Mouse (Mus musculus): ENCODE results near the gene Vps13d. TPM values are rescaled to one million over a fixed set of nuclear protein-coding genes. Genes with fewer than 3 reads are reported as not detected.
"Not testable (repeated sequence)": the region's sequence is repeated elsewhere in the genome, so short reads cannot be mapped to it uniquely, and the experiment has no call there.

The Vps13d gene
- polyA plus RNA-seq, 1 experiment from 2014 or later = 9.2 TPM

DNA sequence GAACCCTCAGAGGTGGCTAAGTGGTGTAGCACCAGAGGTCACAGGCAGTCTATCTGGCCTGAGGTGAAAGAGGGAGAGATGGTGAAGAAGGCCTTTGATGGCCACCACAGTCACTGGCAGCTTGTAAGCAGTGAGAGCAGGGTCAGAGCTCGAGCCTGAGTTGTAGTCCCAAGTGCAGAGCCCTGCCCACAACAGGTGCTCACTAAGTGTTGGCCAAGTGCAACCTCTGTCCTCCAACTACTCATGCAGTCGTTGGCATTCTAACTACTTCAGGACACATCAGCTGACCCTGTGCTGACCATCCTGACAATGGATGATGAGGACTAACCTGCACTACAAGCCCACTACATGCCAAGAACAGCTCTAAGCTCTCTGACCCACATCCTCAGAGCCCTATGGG, 7.2 kb downstream of the Vps13d start:
- Histone ChIP-seq H3K27ac (ENCODE audit: low read length) (no peak overlapping the region), H3K4me2 (ENCODE audit: low read length) (no peak overlapping the region), H3K9me3 (ENCODE audit: control insufficient read depth, low read length) (peaks cover 4% of the 10 kb centered on the region; the same call in 1 of the 2 replicates), H3K27me3 (replicated peaks; ENCODE audit: control insufficient read depth, insufficient read depth, low read length) (no peaks in the 10 kb centered on the region), H3K4me3 (replicated peaks; ENCODE audit: low read length) (no peak overlapping the region), H3K4me1 (replicated peaks; ENCODE audit: control insufficient read depth, insufficient read depth, low read length) (no peaks in the 10 kb centered on the region), H3K36me3 (ENCODE audit: control insufficient read depth, insufficient read depth) (peaks cover 29% of the 10 kb centered on the region), H3K9ac (replicated peaks; ENCODE audit: low read depth, low read length) (no peak overlapping the region)
- 79% methylated on average over 2 of the region's 2 CpGs for WGBS
- ATAC-seq = no peak

DNA sequence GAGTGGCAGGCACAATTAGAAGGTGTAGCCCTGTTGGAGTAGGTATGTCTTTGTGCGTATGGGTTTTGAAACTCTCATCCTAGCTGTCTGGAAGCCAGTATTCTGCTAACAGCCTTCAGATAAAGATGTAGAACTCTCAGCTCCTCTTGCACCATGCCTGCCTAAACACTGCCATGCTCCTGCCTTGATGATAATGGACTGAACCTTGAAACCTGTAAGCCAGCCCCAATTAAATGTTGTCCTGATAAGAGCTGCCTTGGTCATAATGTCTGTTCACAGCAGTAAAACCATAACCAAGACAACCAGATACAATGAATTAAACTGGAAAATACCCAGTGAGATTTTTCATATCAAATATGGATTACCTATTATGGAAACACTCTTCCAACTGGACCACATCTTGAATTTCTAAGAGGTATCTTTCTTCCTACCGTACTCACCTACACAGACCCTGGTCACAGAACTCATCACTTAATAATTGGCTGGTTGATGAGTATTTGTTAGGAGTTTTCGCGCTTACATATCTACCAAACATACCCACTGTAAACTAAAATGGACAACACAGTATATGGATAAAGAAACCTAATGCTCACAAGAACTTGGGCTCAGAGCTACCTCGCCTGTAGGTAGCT, 15.8 kb downstream of the Vps13d start:
- WGBS = 95% methylated on average over 5 of the region's 5 CpGs
- H3K27me3 ChIP-seq (replicated peaks; ENCODE audit: control insufficient read depth, insufficient read depth, low read length) = no peaks in the 10 kb centered on the region
- H3K4me3 ChIP-seq (replicated peaks; ENCODE audit: low read length) = no peak overlapping the region
- no peak overlapping the region for H3K4me2 ChIP-seq (ENCODE audit: low read length)
- ATAC-seq = no peak
- H3K27ac ChIP-seq (ENCODE audit: low read length) = no peak overlapping the region
- H3K9me3 ChIP-seq (ENCODE audit: control insufficient read depth, low read length) = no peaks in the 10 kb centered on the region
- H3K9ac ChIP-seq (replicated peaks; ENCODE audit: low read depth, low read length) = no peak overlapping the region
- peaks cover 2% of the 10 kb centered on the region; the same call in 1 of the 2 replicates for H3K36me3 ChIP-seq (ENCODE audit: control insufficient read depth, insufficient read depth)
- H3K4me1 ChIP-seq (replicated peaks; ENCODE audit: control insufficient read depth, insufficient read depth, low read length) = no peaks in the 10 kb centered on the region

DNA sequence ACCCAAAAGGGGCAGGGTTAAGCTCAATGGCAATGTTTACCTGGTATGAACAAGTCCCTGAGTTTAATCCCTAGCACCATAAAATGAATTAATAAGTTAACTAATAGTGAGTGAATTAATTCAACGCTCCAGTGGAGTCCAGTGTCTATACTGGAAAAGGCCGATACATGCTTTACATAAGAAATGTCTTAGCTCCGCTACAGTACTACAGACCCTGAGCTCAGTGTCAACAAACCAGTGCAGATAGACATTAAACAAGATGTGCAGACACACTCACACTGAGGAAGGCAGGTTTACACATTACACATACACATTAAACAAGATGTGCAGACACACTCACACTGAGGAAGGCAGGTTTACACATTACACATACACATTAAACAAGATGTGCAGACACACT, 29.3 kb downstream of the Vps13d start:
- H3K9me3 ChIP-seq (ENCODE audit: control insufficient read depth, low read length); H3K9ac ChIP-seq (replicated peaks; ENCODE audit: low read depth, low read length); H3K4me2 ChIP-seq (ENCODE audit: low read length); H3K4me1 ChIP-seq (replicated peaks; ENCODE audit: control insufficient read depth, insufficient read depth, low read length); H3K4me3 ChIP-seq (replicated peaks; ENCODE audit: low read length); H3K27me3 ChIP-seq (replicated peaks; ENCODE audit: control insufficient read depth, insufficient read depth, low read length); H3K27ac ChIP-seq (ENCODE audit: low read length); ATAC-seq: not testable (repeated sequence)
- peaks cover 51% of the 10 kb centered on the region for H3K36me3 ChIP-seq (ENCODE audit: control insufficient read depth, insufficient read depth)
- WGBS = 94% methylated on average over 3 of the region's 3 CpGs

DNA sequence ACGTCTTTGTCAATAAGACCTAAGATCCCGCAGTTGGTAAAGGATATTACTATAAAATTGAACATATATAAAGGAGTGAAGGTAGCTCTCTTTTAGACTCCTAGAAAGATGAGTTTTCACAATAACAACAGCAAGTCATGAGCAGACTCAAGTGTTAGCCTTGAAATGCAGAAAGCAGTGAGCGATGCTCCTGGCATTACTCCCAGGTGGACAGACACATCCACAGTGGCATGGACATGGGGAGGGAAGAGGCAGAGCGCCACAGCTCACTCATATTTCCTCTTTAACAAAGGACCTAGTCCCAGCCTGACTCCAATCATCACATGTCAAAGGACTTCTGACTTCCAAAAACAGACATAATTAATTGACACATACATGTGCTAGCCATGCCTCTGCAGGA, 30.7 kb downstream of the Vps13d start:
- H3K27ac ChIP-seq (ENCODE audit: low read length) = no peak overlapping the region
- no peak overlapping the region for H3K4me3 ChIP-seq (replicated peaks; ENCODE audit: low read length)
- 95% methylated on average over 4 of the region's 4 CpGs for WGBS
- no peaks in the 10 kb centered on the region for H3K27me3 ChIP-seq (replicated peaks; ENCODE audit: control insufficient read depth, insufficient read depth, low read length)
- H3K36me3 ChIP-seq (ENCODE audit: control insufficient read depth, insufficient read depth) = peaks cover 49% of the 10 kb centered on the region
- no peak overlapping the region for H3K4me2 ChIP-seq (ENCODE audit: low read length)
- no peak overlapping the region for H3K9ac ChIP-seq (replicated peaks; ENCODE audit: low read depth, low read length)
- H3K4me1 ChIP-seq (replicated peaks; ENCODE audit: control insufficient read depth, insufficient read depth, low read length) = no peaks in the 10 kb centered on the region
- H3K9me3 ChIP-seq (ENCODE audit: control insufficient read depth, low read length) = no peaks in the 10 kb centered on the region
- no peak for ATAC-seq

DNA sequence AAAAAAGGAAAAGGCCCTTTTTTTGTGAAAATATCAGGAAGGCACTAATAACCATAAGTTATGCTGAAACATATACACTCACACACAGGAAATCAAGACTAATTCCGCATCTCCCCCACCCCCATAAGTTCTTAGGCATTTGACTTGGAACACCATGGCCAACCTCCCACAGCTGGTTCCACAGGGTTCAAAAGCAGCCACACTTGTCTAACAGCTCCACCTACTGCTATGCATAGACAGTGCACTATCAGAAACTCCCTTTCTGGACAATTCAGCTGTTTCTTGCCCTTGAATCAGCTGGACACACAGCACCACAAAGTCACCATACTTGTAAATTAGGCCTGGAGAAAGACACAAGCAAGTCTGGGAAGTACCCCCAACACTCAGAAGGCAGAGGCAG, 33.6 kb downstream of the Vps13d start:
- H3K9ac ChIP-seq (replicated peaks; ENCODE audit: low read depth, low read length) = no peak overlapping the region
- H3K4me3 ChIP-seq (replicated peaks; ENCODE audit: low read length) = no peak overlapping the region
- no peak for ATAC-seq
- H3K9me3 ChIP-seq (ENCODE audit: control insufficient read depth, low read length) = no peaks in the 10 kb centered on the region
- H3K4me1 ChIP-seq (replicated peaks; ENCODE audit: control insufficient read depth, insufficient read depth, low read length) = no peaks in the 10 kb centered on the region
- H3K27me3 ChIP-seq (replicated peaks; ENCODE audit: control insufficient read depth, insufficient read depth, low read length) = no peaks in the 10 kb centered on the region
- H3K27ac ChIP-seq (ENCODE audit: low read length) = no peak overlapping the region
- no peak overlapping the region for H3K4me2 ChIP-seq (ENCODE audit: low read length)
- peaks cover 46% of the 10 kb centered on the region for H3K36me3 ChIP-seq (ENCODE audit: control insufficient read depth, insufficient read depth)
- WGBS = 90% methylated on average over 1 of the region's 1 CpGs

DNA sequence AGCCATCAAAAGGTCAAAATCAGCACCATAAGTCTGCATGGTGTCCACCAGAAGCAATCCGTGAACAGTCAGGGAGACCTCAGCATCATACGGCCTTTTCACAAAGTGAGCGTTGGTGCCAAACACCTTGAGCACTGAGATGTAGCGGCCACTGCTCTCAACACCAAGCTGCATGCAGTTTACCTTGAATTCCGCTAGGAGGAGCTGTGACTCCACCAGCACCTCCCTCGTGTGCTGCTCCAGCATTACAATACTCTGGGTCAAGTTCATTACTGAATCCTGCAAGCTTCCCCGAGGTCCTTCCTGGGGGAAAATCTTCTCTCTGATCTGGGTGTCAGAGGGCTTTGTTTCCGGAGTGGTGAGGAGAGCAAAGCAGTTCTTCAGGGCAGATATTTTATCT, 38.8 kb downstream of the Vps13d start:
- 45% methylated on average over 8 of the region's 8 CpGs for WGBS
- peak; percentile 33; the same call in 1 of the 2 replicates for ATAC-seq
- no peak overlapping the region for H3K4me3 ChIP-seq (replicated peaks; ENCODE audit: low read length)
- H3K27ac ChIP-seq (ENCODE audit: low read length) = no peak overlapping the region
- peaks cover 45% of the 10 kb centered on the region for H3K36me3 ChIP-seq (ENCODE audit: control insufficient read depth, insufficient read depth)
- H3K4me1 ChIP-seq (replicated peaks; ENCODE audit: control insufficient read depth, insufficient read depth, low read length) = no peaks in the 10 kb centered on the region
- H3K27me3 ChIP-seq (replicated peaks; ENCODE audit: control insufficient read depth, insufficient read depth, low read length) = no peaks in the 10 kb centered on the region
- H3K9ac ChIP-seq (replicated peaks; ENCODE audit: low read depth, low read length) = no peak overlapping the region
- H3K4me2 ChIP-seq (ENCODE audit: low read length) = no peak overlapping the region
- H3K9me3 ChIP-seq (ENCODE audit: control insufficient read depth, low read length) = no peaks in the 10 kb centered on the region

DNA sequence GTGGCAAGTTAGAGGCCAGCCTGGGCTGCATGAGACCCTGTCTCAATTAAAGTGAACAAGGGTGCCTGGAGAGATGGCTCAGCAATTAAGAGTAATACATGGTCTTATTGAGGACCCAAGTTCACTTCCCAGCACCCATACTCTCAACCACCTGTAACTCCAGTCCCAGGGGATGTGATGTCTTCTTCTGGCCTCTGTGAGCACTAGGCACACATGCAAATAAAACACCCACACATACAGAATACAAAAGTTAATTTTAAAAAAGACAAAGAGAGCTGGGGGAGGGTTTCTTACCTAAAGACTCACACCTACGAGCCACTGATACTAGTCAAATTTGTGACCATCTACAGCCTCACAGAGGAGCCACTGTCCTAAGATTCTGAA, 43.7 kb downstream of the Vps13d start:
- no peak overlapping the region for H3K4me2 ChIP-seq (ENCODE audit: low read length)
- no peaks in the 10 kb centered on the region for H3K27me3 ChIP-seq (replicated peaks; ENCODE audit: control insufficient read depth, insufficient read depth, low read length)
- WGBS = 92% methylated on average over 1 of the region's 1 CpGs
- H3K4me3 ChIP-seq (replicated peaks; ENCODE audit: low read length) = no peak overlapping the region
- ATAC-seq = no peak
- peaks cover 20% of the 10 kb centered on the region for H3K36me3 ChIP-seq (ENCODE audit: control insufficient read depth, insufficient read depth)
- no peaks in the 10 kb centered on the region for H3K9me3 ChIP-seq (ENCODE audit: control insufficient read depth, low read length)
- no peak overlapping the region for H3K27ac ChIP-seq (ENCODE audit: low read length)
- no peak overlapping the region for H3K9ac ChIP-seq (replicated peaks; ENCODE audit: low read depth, low read length)
- H3K4me1 ChIP-seq (replicated peaks; ENCODE audit: control insufficient read depth, insufficient read depth, low read length) = peaks cover 4% of the 10 kb centered on the region

DNA sequence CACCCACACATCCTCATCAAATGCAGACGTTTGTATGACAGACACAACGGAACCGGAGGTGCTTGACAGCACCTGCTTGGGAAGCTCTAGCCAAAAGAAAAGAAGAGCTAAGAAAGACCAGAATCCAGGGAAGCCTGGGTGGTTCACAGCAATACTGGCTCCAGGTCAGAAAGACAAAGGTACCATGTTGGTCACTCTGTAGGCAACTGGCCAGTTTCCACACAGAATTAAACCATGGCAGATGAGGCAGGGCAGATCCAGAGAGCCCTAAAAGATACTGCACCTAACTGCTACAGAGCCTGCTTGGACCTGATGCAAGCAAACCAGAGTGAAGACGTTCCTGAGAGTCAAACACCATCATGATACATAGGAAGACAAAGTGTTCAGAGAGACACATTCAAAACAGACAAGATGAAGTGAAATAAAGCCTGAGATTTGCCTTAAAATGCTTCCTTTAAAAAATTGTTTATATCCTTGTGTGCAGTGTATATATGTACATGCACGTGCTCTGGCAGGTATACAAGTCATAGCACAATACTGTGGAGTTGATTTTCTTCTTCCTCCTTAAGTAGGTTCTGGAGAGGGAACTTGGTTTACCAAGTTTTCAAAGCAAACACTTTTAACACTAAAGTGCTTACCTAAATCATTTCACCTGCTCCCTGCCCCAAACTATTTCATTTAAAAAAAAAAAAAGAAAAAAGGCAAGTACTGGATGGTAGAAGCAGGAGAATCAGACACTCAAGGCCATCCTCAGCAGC, 44.3 kb downstream of the Vps13d start:
- ATAC-seq = no peak
- no peaks in the 10 kb centered on the region for H3K9me3 ChIP-seq (ENCODE audit: control insufficient read depth, low read length)
- H3K4me3 ChIP-seq (replicated peaks; ENCODE audit: low read length) = no peak overlapping the region
- no peaks in the 10 kb centered on the region for H3K27me3 ChIP-seq (replicated peaks; ENCODE audit: control insufficient read depth, insufficient read depth, low read length)
- peaks cover 4% of the 10 kb centered on the region for H3K4me1 ChIP-seq (replicated peaks; ENCODE audit: control insufficient read depth, insufficient read depth, low read length)
- no peak overlapping the region for H3K9ac ChIP-seq (replicated peaks; ENCODE audit: low read depth, low read length)
- H3K36me3 ChIP-seq (ENCODE audit: control insufficient read depth, insufficient read depth) = peaks cover 15% of the 10 kb centered on the region
- no peak overlapping the region for H3K27ac ChIP-seq (ENCODE audit: low read length)
- WGBS = 47% methylated on average over 5 of the region's 5 CpGs
- no peak overlapping the region for H3K4me2 ChIP-seq (ENCODE audit: low read length)

DNA sequence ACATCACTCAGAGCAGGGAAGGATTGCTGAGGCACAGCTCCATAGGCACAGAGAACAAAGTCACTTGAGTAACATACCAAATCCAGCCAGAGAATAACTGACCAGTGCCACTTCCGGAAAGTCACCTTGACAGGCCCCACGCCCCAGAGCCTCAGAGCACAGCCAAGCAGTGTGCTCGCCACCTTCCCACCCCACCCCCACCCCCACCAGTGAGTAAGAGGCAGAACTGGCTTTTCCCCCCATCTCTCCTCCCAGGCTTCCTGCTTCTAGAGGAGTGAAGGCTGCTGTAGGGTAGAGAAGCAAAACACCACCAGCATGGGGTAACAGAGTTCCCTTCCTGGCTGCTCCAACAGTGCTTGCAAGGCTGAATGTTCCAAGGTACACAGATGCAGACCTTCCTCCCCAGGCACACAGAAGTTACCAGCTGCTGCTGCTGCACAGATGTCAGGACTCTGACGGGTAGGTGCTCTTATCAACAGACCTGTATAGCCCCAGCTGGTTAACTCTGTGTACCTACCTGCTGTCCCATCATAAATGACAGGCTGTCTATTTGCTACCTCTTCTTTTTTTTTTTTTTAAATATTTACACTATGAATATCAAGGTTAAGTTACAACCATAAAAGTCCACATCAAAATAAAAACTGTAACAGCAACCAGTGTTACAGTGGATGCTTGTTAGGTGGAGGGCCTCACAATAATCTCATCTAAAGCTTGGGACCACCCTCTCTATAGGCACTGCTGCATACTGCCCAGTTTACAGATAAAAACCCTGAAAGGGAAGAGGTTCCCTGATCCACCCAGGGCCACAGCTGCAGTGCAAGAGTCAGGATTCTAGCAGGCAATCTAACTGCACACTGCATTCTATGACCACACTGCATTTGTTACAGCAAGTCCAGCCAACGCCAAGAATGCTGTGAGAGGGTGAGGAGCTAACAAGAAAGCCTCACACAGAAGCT, 47.5 kb downstream of the Vps13d start:
- Histone ChIP-seq H3K9me3 (ENCODE audit: control insufficient read depth, low read length) (no peaks in the 10 kb centered on the region), H3K27me3 (replicated peaks; ENCODE audit: control insufficient read depth, insufficient read depth, low read length) (no peaks in the 10 kb centered on the region), H3K4me2 (ENCODE audit: low read length) (no peak overlapping the region), H3K36me3 (ENCODE audit: control insufficient read depth, insufficient read depth) (peaks cover 8% of the 10 kb centered on the region), H3K27ac (ENCODE audit: low read length) (no peak overlapping the region), H3K4me1 (replicated peaks; ENCODE audit: control insufficient read depth, insufficient read depth, low read length) (peaks cover 4% of the 10 kb centered on the region), H3K9ac (replicated peaks; ENCODE audit: low read depth, low read length) (no peak overlapping the region), H3K4me3 (replicated peaks; ENCODE audit: low read length) (no peak overlapping the region)
- no peak for ATAC-seq
- 75% methylated on average over 5 of the region's 5 CpGs for WGBS

Data from forebrain, embryonic 16.5 days (tissue).